Mouse (Mus musculus): ENCODE data around the gene Cdk2.
A peak's percentile ranks its signal among the peaks of the same experiment; 100 is the strongest.

DNA sequence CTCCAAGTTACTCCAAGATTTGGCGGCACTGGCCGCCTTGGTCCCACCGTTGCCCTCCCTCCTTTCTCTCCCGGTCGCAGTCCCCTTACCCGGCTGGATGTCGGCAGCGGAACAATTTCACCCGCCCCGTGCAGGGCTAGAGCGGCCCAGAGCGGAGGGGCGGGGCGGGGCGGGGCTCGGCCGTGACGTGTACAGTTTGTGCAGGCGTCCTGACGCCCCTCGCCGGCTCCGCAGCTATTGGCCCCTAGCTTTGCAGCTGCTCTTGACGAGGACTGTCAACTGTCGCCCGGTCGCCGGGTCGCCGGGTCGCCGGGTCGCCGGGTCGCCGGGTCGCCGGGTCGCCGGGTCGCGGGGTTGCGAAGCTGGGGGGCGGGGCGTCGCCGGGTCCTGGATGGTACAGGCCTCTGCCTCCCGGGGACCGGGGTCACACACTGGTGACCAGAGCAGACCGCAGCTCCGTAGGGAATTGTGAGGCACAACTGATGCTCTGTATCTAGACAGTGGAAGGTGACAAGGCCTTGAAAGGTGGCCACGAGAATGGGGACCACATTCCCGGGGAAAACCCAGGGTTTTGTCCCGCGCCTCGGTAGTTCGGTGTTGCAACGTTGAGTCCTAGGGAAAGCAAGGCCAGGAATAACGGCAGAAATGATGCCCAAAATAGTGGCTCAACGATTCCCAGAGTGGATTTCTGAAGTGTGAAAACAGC is 30.9 kb downstream of the Cdk2 start, which contains the start of gene Suox:
- peak; percentile 62 for TF ChIP-seq POLR2A (IDR thresholded peaks at IDR 0.05; ENCODE audit: insufficient read depth, low read depth, low read length)
- no peak for TF ChIP-seq CTCF (IDR thresholded peaks at IDR 0.05)

Measured in heart, adult 2 months (tissue).